Mouse (Mus musculus) liver, embryonic 18 days (tissue): ENCODE data around the gene Atp5e. TPM values are rescaled to one million over a fixed set of nuclear protein-coding genes. Genes with fewer than 3 reads are reported as not detected.

ENCODE experiments used
- polyA plus RNA-seq: library from polyadenylated mRNA; depleted of rRNA; stranded (reverse); fragments of >200 nt; gene quantifications from 2 replicates; pipeline ENCODE4 v1.2.3, GENCODE M21; 2012; rRNA removed

The Atp5e gene
- polyA plus RNA-seq = 234 and 260 TPM in 2 replicates

DNA sequence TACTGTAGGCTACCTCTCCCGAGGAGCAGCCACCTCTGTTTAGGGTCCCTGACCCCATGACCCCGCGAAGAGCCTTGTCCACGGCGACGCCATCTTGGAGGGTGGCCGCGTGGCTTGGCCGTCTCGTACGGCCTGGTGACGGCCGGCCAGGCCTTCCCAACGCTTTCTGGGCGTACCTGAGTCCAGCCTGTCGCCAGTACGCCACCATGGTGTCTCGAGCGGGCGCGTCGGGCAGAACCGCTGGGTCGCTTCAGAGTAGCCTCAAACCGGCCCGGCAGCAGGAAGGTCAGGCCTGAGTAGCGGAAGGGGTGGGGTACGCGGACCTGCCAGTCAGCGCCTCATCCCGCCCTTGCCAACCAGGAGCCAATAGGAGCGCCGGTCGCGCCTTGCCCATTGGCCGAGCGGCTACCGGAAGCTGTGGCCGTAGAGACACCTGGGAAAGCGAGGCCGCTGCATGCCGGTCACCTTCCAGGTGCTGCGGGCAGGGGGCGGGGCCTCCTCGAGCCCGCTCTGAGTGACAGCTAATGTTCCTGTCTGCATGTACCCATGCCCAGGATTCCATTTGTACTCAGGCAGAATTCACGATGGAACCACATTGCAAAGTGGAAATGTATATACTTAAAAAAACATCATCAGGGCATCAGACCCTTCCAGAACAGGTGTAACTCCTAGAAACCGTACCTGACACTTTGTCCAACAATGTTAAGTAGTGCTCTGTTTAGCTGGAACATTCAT is at the start of gene Atp5e:
TSS of gene Atp5e (minus strand) at position 317 of the 735 bp plus-strand sequence.

GRCm38 (mm10) chr2:174472818-174473549 is 9.1 kb upstream of the Atp5e start, which contains the start of gene Prelid3b:
Gene Prelid3b (minus strand): TSS chr2:174473081.

GRCm38 (mm10) chr2:174450353-174450752 is 13.6 kb downstream of the Atp5e start, which contains the start of gene Tubb1:
Gene Tubb1 (plus strand): TSS chr2:174450695.

DNA sequence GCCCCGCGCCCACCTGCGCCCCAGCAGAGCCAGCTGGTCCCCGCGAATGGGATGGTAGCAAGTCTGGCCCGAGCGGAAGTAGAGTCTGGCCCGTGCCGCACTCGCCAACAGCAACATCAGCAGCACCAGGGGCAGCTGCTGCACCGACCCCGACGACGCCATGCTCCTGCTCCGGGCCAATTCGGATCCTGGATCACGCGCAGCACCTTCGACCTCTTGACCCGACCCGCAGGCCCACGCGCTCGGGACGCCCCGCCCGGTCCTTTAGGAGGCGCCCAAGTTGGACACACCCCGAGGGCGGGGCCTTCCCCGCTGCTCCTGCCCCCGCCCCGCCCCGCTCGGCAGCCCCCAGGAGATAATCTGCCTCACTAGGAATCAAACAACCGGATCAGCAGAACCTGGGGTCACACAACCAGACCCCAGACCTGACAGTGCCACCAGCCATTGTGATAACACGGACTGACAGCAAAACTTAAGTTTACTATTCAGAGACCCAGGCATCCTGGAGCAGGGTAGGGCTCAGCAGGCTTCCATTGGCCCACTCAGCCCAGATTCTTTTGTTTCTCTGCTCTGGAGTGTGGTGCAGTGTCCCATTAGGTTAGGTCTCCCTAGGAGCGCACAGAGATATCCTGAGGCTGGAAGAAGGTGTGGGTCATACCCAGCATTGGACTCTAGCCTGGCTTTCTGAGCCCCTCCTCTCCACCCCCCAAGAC is 25.0 kb downstream of the Atp5e start, which contains the start of gene Ctsz:
TSS of gene Ctsz (minus strand) at position 303 of the 713 bp plus-strand sequence.

DNA sequence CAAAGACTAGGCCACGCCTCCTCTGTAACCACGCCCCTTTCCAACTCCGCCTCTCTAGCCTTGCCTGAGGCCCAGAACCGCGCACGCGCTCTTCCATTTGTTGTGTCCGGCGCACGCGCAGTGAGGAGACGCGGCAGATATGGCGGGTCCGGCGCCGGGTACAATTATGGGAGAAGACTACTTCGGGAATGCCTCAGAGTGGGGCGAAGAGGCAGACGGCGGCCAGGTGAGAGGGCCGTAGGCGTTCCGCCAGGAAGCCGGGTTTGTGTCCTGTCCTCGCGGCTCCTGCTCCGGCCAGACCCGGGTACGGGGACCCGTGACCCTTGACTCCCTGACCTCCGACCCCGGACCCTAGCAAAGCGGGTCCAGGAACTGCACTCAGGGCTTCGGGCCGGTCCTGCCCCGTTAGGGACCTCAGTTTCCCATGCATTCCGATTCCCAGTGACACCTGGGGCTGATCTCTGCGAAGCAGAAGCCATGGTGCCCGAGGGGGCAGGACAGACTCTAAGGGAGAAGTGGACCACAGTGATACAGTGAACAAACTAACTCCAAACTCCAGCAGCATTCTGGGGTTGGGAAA is 48.1 kb downstream of the Atp5e start, which contains the start of gene Nelfcd:
TSS of gene Nelfcd (plus strand) at position 74 of the 580 bp plus-strand sequence.

Other genes with a start within 250 kb of the Atp5e start
- 313 and 331 TPM in 2 replicates for gene Gnas, start 179.8 kb downstream of the Atp5e start, polyA plus RNA-seq
- 0.52 and 0.77 TPM in 2 replicates for gene Gm20721, start 117.4 kb downstream of the Atp5e start, polyA plus RNA-seq
- 34.9 and 35.1 TPM in 2 replicates for gene Nelfcd, start 48.3 kb downstream of the Atp5e start, polyA plus RNA-seq
- 120 and 125 TPM in 2 replicates for gene Ctsz, start 25.1 kb downstream of the Atp5e start, polyA plus RNA-seq
- gene Tubb1, start 13.4 kb downstream of the Atp5e start, polyA plus RNA-seq = 20.6 and 21.4 TPM in 2 replicates
- gene Prelid3b, start 9.0 kb upstream of the Atp5e start, polyA plus RNA-seq = 43.0 and 44.3 TPM in 2 replicates
- gene Zfp831, start 179.4 kb upstream of the Atp5e start, polyA plus RNA-seq = 0.13 and 0.16 TPM in 2 replicates